ENCODE assay signal across 9 mouse cellular contexts in the genomic region with DNA sequence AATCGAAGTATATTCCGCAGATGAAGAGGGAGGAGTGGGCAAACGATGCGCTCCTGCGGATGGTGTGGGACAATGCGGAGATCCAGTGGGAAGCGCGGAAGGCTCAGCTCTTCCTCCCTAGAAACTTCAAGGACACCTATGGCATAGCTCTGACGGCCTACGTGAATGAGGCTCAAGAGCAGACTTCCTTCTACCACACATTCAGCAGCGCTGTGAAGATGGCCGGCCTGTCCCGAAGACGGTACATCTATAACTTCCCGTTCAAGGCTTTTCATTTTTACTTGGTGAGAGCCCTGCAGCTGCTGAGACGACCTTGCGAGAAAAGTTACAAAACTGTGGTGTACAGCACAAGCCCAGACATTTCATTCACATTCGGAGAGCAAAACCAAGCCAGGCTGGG. TPM values are rescaled to one million over a fixed set of nuclear protein-coding genes. Genes with fewer than 3 reads are reported as not detected.
DNase-seq lines count a peak whose midpoint lies in the region; ATAC-seq and TF ChIP-seq lines count a peak whose summit lies in the region.
"Had no signal": no experiment of that assay in that cellular context is flagged by ENCODE, and none has a peak within 500 bp of the region (broad histone marks: within the 10 kb centered on the region; RNA-seq: fewer than 3 reads in every experiment).

No protein-coding gene starts in this region.

- H3K4me1 ChIP-seq in heart, embryonic 15.5 days (replicated peaks): peaks cover 49% of the 10 kb centered on the region
- no peaks in the 10 kb centered on the region; the same call in 1 of the 2 replicates for H3K4me1 ChIP-seq in bone marrow, adult 2 months (ENCODE audit: control insufficient read depth, insufficient read depth, low read length)
- H3K4me1 ChIP-seq in hindbrain, embryonic 16.5 days (ENCODE audit: control insufficient read depth, insufficient read depth, low read depth, low read length): peaks cover 3% of the 10 kb centered on the region; the same call in 1 of the 2 replicates
- H3K4me1 ChIP-seq in midbrain, embryonic 14.5 days (ENCODE audit: control insufficient read depth, insufficient read depth, low read length): no peaks in the 10 kb centered on the region

- TF ChIP-seq POLR2A in bone marrow, adult 2 months (IDR thresholded peaks at IDR 0.05; ENCODE audit: borderline replicate concordance, control insufficient read depth, low read depth, low read length): no peak

- intact Hi-C loops in heart, postnatal 14 days (cut with DNase I): no loop called here

- no peaks in the 10 kb centered on the region for H3K9me3 ChIP-seq in heart, embryonic 15.5 days (replicated peaks)
- no peaks in the 10 kb centered on the region for H3K9me3 ChIP-seq in hindbrain, embryonic 16.5 days (ENCODE audit: control insufficient read depth, low read length)
- H3K9me3 ChIP-seq in midbrain, embryonic 14.5 days (ENCODE audit: control insufficient read depth, low read length): no peaks in the 10 kb centered on the region

- H3K4me2 ChIP-seq in heart, embryonic 15.5 days: peak overlapping the region; percentile 53
- peak overlapping the region; percentile 40 for H3K4me2 ChIP-seq in hindbrain, embryonic 16.5 days (ENCODE audit: low read length)
- H3K4me2 ChIP-seq in midbrain, embryonic 14.5 days (ENCODE audit: low read length): peak overlapping the region; percentile 26

- DNase-seq in heart, postnatal 14 days: no peak
- no peak for DNase-seq in midbrain, embryonic 14.5 days
- DNase-seq in gastrocnemius, adult 18-20 months (ENCODE audit: low spot score): no peak
- DNase-seq in MN1 (ENCODE audit: low spot score): no peak

- no peak for ATAC-seq in heart, embryonic 15.5 days (replicated peaks; ENCODE audit: insufficient number of reproducible peaks, insufficient read depth, low FRiP score, low read depth)
- ATAC-seq in hindbrain, embryonic 16.5 days: no peak
- no peak for ATAC-seq in midbrain, embryonic 14.5 days (ENCODE audit: low FRiP score, low TSS enrichment)
- no peak for ATAC-seq in megakaryocyte progenitor cell, adult 5-6 weeks (replicated peaks; ENCODE audit: poor library complexity)

- peaks cover 19% of the 10 kb centered on the region; the same call in 1 of the 2 replicates for H3K27me3 ChIP-seq in heart, embryonic 15.5 days
- H3K27me3 ChIP-seq in hindbrain, embryonic 16.5 days (replicated peaks; ENCODE audit: control insufficient read depth, insufficient read depth, low read length): peaks cover 9% of the 10 kb centered on the region; the same call in 1 of the 2 replicates
- H3K27me3 ChIP-seq in midbrain, embryonic 14.5 days (ENCODE audit: control insufficient read depth, insufficient read depth, low read length): no peaks in the 10 kb centered on the region

- H3K4me3 ChIP-seq in heart, embryonic 15.5 days: peak overlapping the region; percentile 32
- peak overlapping the region; percentile 34 for H3K4me3 ChIP-seq in bone marrow, adult 2 months (replicated peaks; ENCODE audit: control insufficient read depth, low read depth, low read length)
- H3K4me3 ChIP-seq in hindbrain, embryonic 16.5 days (ENCODE audit: low read length): peak overlapping the region; percentile 23
- H3K4me3 ChIP-seq in midbrain, embryonic 14.5 days (replicated peaks; ENCODE audit: low read depth, low read length): peak overlapping the region; percentile 12; the same call in 1 of the 2 replicates

- WGBS in heart, embryonic 15.5 days: 41% methylated on average over 18 of the region's 18 CpGs
- WGBS in bone marrow, adult 2 months: 42% methylated on average over 18 of the region's 18 CpGs
- 47% methylated on average over 18 of the region's 18 CpGs for WGBS in hindbrain, embryonic 16.5 days
- WGBS in midbrain, embryonic 14.5 days: 48% methylated on average over 18 of the region's 18 CpGs

- no peak for TF ChIP-seq CTCF in bone marrow, adult 2 months (IDR thresholded peaks at IDR 0.05; ENCODE audit: control insufficient read depth, insufficient read depth, low read length)

- H3K9ac ChIP-seq in heart, embryonic 15.5 days: no peak overlapping the region
- H3K9ac ChIP-seq in hindbrain, embryonic 16.5 days (ENCODE audit: low read depth, low read length): no peak overlapping the region
- no peak overlapping the region for H3K9ac ChIP-seq in midbrain, embryonic 14.5 days (replicated peaks; ENCODE audit: low read length)

- H3K36me3 ChIP-seq in heart, embryonic 15.5 days: no peaks in the 10 kb centered on the region
- H3K36me3 ChIP-seq in hindbrain, embryonic 16.5 days (ENCODE audit: control insufficient read depth, insufficient read depth, low read length): no peaks in the 10 kb centered on the region
- H3K36me3 ChIP-seq in midbrain, embryonic 14.5 days (ENCODE audit: control insufficient read depth, insufficient read depth, low read length): no peaks in the 10 kb centered on the region
- H3K36me3 ChIP-seq: G1E had no signal

- no peak overlapping the region for H3K27ac ChIP-seq in heart, embryonic 15.5 days
- H3K27ac ChIP-seq in bone marrow, adult 2 months (ENCODE audit: control insufficient read depth, insufficient read depth, low read depth, low read length, poor library complexity): no peak overlapping the region
- no peak overlapping the region for H3K27ac ChIP-seq in hindbrain, embryonic 16.5 days (ENCODE audit: low read depth, low read length)
- H3K27ac ChIP-seq in midbrain, embryonic 14.5 days (replicated peaks; ENCODE audit: low read depth, low read length): no peak overlapping the region

RNA-seq across cellular contexts. Expression of gene Nup54, which starts 42.5 kb away (rescaled TPM):
- 31.2 and 33.7 TPM in 2 replicates for polyA plus RNA-seq in heart, embryonic 15.5 days (2015; fragmentation: Nextera tagmentation; extraction: Ambion mirVana)
- total RNA-seq in heart, postnatal 14 days (2021): 10 to 100 TPM; 15.8 to 17.0 TPM
- polyA plus RNA-seq in bone marrow, adult 2 months (2011; ENCODE audit: insufficient read depth, insufficient read length, low replicate concordance, missing spikeins): 7.8 and 19.4 TPM in 2 replicates
- 56.4 and 58.3 TPM in 2 replicates for polyA plus RNA-seq in hindbrain, embryonic 16.5 days (2015; fragmentation: Nextera tagmentation; extraction: Ambion mirVana)
- 58.2 and 61.4 TPM in 2 replicates for polyA plus RNA-seq in midbrain, embryonic 14.5 days (2014; fragmentation: Nextera tagmentation; extraction: Ambion mirVana)
- total RNA-seq in megakaryocyte progenitor cell, adult 5-6 weeks (2015): 78.1 and 96.0 TPM in 2 replicates
- 75.8 and 82.2 TPM in 2 replicates for total RNA-seq in megakaryocyte progenitor cell, adult 5-6 weeks (2017)
- total RNA-seq in gastrocnemius, adult 18-20 months (2021): 10 to 100 TPM; 11.5 to 12.0 TPM

RNA-seq across cellular contexts. Expression of gene Cxcl10, which starts 43.9 kb away (rescaled TPM):
- polyA plus RNA-seq in heart, embryonic 15.5 days (2015; fragmentation: Nextera tagmentation; extraction: Ambion mirVana): 0.92 and 6.4 TPM in 2 replicates
- under 1 TPM in 1 of 2 experiments, not detected in 1; 0.80 TPM for total RNA-seq in heart, postnatal 14 days (2021)
- polyA plus RNA-seq in bone marrow, adult 2 months (2011; ENCODE audit: insufficient read depth, insufficient read length, low replicate concordance, missing spikeins): 1.2 and 4.0 TPM in 2 replicates
- 0.22 and 0.43 TPM in 2 replicates for polyA plus RNA-seq in hindbrain, embryonic 16.5 days (2015; fragmentation: Nextera tagmentation; extraction: Ambion mirVana)
- polyA plus RNA-seq in midbrain, embryonic 14.5 days (2014; fragmentation: Nextera tagmentation; extraction: Ambion mirVana): 3.5 TPM in 1 of 2 replicates, not detected in the other
- total RNA-seq in megakaryocyte progenitor cell, adult 5-6 weeks (2015): 4.7 and 10.5 TPM in 2 replicates
- total RNA-seq in megakaryocyte progenitor cell, adult 5-6 weeks (2017): 1.3 and 5.3 TPM in 2 replicates
- total RNA-seq in gastrocnemius, adult 18-20 months (2021): under 1 TPM in 1 of 2 experiments, not detected in 1; 0.47 TPM
- polyA plus RNA-seq: G1E had no signal
